Mouse (Mus musculus): Measurements from ENCODE around the gene Rimbp2. TPM values are rescaled to one million over a fixed set of nuclear protein-coding genes. Genes with fewer than 3 reads are reported as not detected.

Rimbp2 gene
- polyA plus RNA-seq, 1 experiment from 2014 or later = not detected

- no peak overlapping the region for H3K4me2 ChIP-seq (ENCODE audit: low read length)
- DNase-seq (ENCODE audit: low spot score) (no peak), ATAC-seq (replicated peaks; ENCODE audit: low FRiP score, low read depth) (no peak)
- no peak overlapping the region for H3K4me3 ChIP-seq (replicated peaks; ENCODE audit: low read depth, low read length)
- H3K36me3 ChIP-seq (ENCODE audit: insufficient read depth, low read length) = no peaks in the 10 kb centered on the region
- no peaks in the 10 kb centered on the region for H3K27me3 ChIP-seq (ENCODE audit: insufficient read depth, low read length)
- no peak overlapping the region for H3K9ac ChIP-seq (ENCODE audit: low read depth, low read length)
- H3K27ac ChIP-seq = no peak overlapping the region
- H3K9me3 ChIP-seq (replicated peaks; ENCODE audit: low read length) = no peaks in the 10 kb centered on the region
- H3K4me1 ChIP-seq (replicated peaks; ENCODE audit: insufficient read depth, low read length) = no peaks in the 10 kb centered on the region
- WGBS = 76% methylated on average over 3 of the region's 3 CpGs
- no peak for TF ChIP-seq CTCF (IDR thresholded peaks at IDR 0.05; ENCODE audit: low read depth)
These were observed 39.5 kb downstream of the Rimbp2 start for GRCm38 (mm10) chr5:128913820-128914219.

GRCm38 (mm10) chr5:128912374-128912773 lies 40.9 kb downstream of the Rimbp2 start:
- Histone ChIP-seq H3K9me3 (replicated peaks; ENCODE audit: low read length) (no peaks in the 10 kb centered on the region), H3K9ac (ENCODE audit: low read depth, low read length) (no peak overlapping the region), H3K27ac (no peak overlapping the region), H3K4me2 (ENCODE audit: low read length) (no peak overlapping the region), H3K36me3 (ENCODE audit: insufficient read depth, low read length) (no peaks in the 10 kb centered on the region), H3K4me3 (replicated peaks; ENCODE audit: low read depth, low read length) (no peak overlapping the region), H3K4me1 (replicated peaks; ENCODE audit: insufficient read depth, low read length) (no peaks in the 10 kb centered on the region), H3K27me3 (ENCODE audit: insufficient read depth, low read length) (no peaks in the 10 kb centered on the region)
- no peak for TF ChIP-seq CTCF (IDR thresholded peaks at IDR 0.05; ENCODE audit: low read depth)
- ATAC-seq (replicated peaks; ENCODE audit: low FRiP score, low read depth) (no peak), DNase-seq (ENCODE audit: low spot score) (no peak)
- WGBS = 95% methylated on average over 3 of the region's 3 CpGs

- no peak for TF ChIP-seq CTCF (IDR thresholded peaks at IDR 0.05; ENCODE audit: low read depth)
- no peak for DNase-seq (ENCODE audit: low spot score)
- Histone ChIP-seq H3K9me3 (replicated peaks; ENCODE audit: low read length) (no peaks in the 10 kb centered on the region), H3K4me3 (replicated peaks; ENCODE audit: low read depth, low read length) (no peak overlapping the region), H3K9ac (ENCODE audit: low read depth, low read length) (no peak overlapping the region), H3K27me3 (ENCODE audit: insufficient read depth, low read length) (no peaks in the 10 kb centered on the region), H3K27ac (no peak overlapping the region), H3K36me3 (ENCODE audit: insufficient read depth, low read length) (no peaks in the 10 kb centered on the region), H3K4me1 (replicated peaks; ENCODE audit: insufficient read depth, low read length) (no peaks in the 10 kb centered on the region), H3K4me2 (ENCODE audit: low read length) (no peak overlapping the region)
- WGBS = 86% methylated on average over 8 of the region's 9 CpGs
- ATAC-seq (replicated peaks; ENCODE audit: low FRiP score, low read depth) = no peak
These were observed 41.7 kb downstream of the Rimbp2 start for GRCm38 (mm10) chr5:128911593-128911992.

- no peak overlapping the region for H3K4me3 ChIP-seq (replicated peaks; ENCODE audit: low read depth, low read length)
- H3K9me3 ChIP-seq (replicated peaks; ENCODE audit: low read length) = no peaks in the 10 kb centered on the region
- H3K27ac ChIP-seq = no peak overlapping the region
- H3K27me3 ChIP-seq (ENCODE audit: insufficient read depth, low read length) = no peaks in the 10 kb centered on the region
- no peak for DNase-seq (ENCODE audit: low spot score)
- WGBS = 10% methylated on average over 5 of the region's 5 CpGs
- no peaks in the 10 kb centered on the region for H3K4me1 ChIP-seq (replicated peaks; ENCODE audit: insufficient read depth, low read length)
- no peak overlapping the region for H3K9ac ChIP-seq (ENCODE audit: low read depth, low read length)
- H3K4me2 ChIP-seq (ENCODE audit: low read length) = no peak overlapping the region
- TF ChIP-seq CTCF (IDR thresholded peaks at IDR 0.05; ENCODE audit: low read depth) = no peak
- no peaks in the 10 kb centered on the region for H3K36me3 ChIP-seq (ENCODE audit: insufficient read depth, low read length)
- no peak for ATAC-seq (replicated peaks; ENCODE audit: low FRiP score, low read depth)
These were observed 49.2 kb downstream of the Rimbp2 start for GRCm38 (mm10) chr5:128904113-128904512.

GRCm38 (mm10) chr5:128903120-128903519 lies 50.2 kb downstream of the Rimbp2 start:
- no peak overlapping the region for H3K27ac ChIP-seq
- WGBS = 23% methylated on average over 12 of the region's 12 CpGs
- no peak overlapping the region for H3K4me2 ChIP-seq (ENCODE audit: low read length)
- H3K9ac ChIP-seq (ENCODE audit: low read depth, low read length) = no peak overlapping the region
- peak; percentile 4 for DNase-seq (ENCODE audit: low spot score)
- no peaks in the 10 kb centered on the region for H3K4me1 ChIP-seq (replicated peaks; ENCODE audit: insufficient read depth, low read length)
- no peak overlapping the region for H3K4me3 ChIP-seq (replicated peaks; ENCODE audit: low read depth, low read length)
- no peaks in the 10 kb centered on the region for H3K9me3 ChIP-seq (replicated peaks; ENCODE audit: low read length)
- H3K36me3 ChIP-seq (ENCODE audit: insufficient read depth, low read length) = no peaks in the 10 kb centered on the region
- H3K27me3 ChIP-seq (ENCODE audit: insufficient read depth, low read length) = no peaks in the 10 kb centered on the region
- TF ChIP-seq CTCF (IDR thresholded peaks at IDR 0.05; ENCODE audit: low read depth) = no peak
- ATAC-seq (replicated peaks; ENCODE audit: low FRiP score, low read depth) = no peak

GRCm38 (mm10) chr5:128899971-128900370 lies 53.3 kb downstream of the Rimbp2 start:
- Histone ChIP-seq H3K27ac (no peak overlapping the region), H3K4me3 (replicated peaks; ENCODE audit: low read depth, low read length) (no peak overlapping the region), H3K9ac (ENCODE audit: low read depth, low read length) (no peak overlapping the region), H3K4me1 (replicated peaks; ENCODE audit: insufficient read depth, low read length) (no peaks in the 10 kb centered on the region), H3K4me2 (ENCODE audit: low read length) (no peak overlapping the region), H3K27me3 (ENCODE audit: insufficient read depth, low read length) (no peaks in the 10 kb centered on the region), H3K36me3 (ENCODE audit: insufficient read depth, low read length) (no peaks in the 10 kb centered on the region), H3K9me3 (replicated peaks; ENCODE audit: low read length) (no peaks in the 10 kb centered on the region)
- ATAC-seq (replicated peaks; ENCODE audit: low FRiP score, low read depth) (no peak), DNase-seq (ENCODE audit: low spot score) (peak; percentile 27)
- TF ChIP-seq CTCF (IDR thresholded peaks at IDR 0.05; ENCODE audit: low read depth) = no peak
- 9% methylated on average over 13 of the region's 13 CpGs for WGBS

- Histone ChIP-seq H3K4me2 (ENCODE audit: low read length) (no peak overlapping the region), H3K9me3 (replicated peaks; ENCODE audit: low read length) (no peaks in the 10 kb centered on the region), H3K9ac (ENCODE audit: low read depth, low read length) (no peak overlapping the region), H3K27ac (no peak overlapping the region), H3K36me3 (ENCODE audit: insufficient read depth, low read length) (no peaks in the 10 kb centered on the region), H3K4me3 (replicated peaks; ENCODE audit: low read depth, low read length) (no peak overlapping the region), H3K4me1 (replicated peaks; ENCODE audit: insufficient read depth, low read length) (no peaks in the 10 kb centered on the region), H3K27me3 (ENCODE audit: insufficient read depth, low read length) (no peaks in the 10 kb centered on the region)
- DNase-seq (ENCODE audit: low spot score) (no peak), ATAC-seq (replicated peaks; ENCODE audit: low FRiP score, low read depth) (no peak)
- TF ChIP-seq CTCF (IDR thresholded peaks at IDR 0.05; ENCODE audit: low read depth) = no peak
- 75% methylated on average over 5 of the region's 5 CpGs for WGBS
These were observed 58.4 kb downstream of the Rimbp2 start for GRCm38 (mm10) chr5:128894921-128895320.

Data from kidney, postnatal 0 days (tissue).